ENCODE assay signal across 7 mouse cellular contexts in genomic region chr7:28268042-28268531, GRCm38 (mm10). TPM values are rescaled to one million over a fixed set of nuclear protein-coding genes. Genes with fewer than 3 reads are reported as not detected.
DNase-seq lines count a peak whose midpoint lies in the region; ATAC-seq lines count a peak whose summit lies in the region.

No protein-coding gene starts in this region.

- ATAC-seq in inflammation-experienced regulatory T-cells, adult 6 months = peak; percentile 38
- peak; percentile 37; the same call in 1 of the 2 replicates for ATAC-seq in megakaryocyte progenitor cell, adult 5-6 weeks (replicated peaks; ENCODE audit: poor library complexity)

- intact Hi-C loops in left cerebral cortex, postnatal 36 days (cut with DNase I) = loop anchor here (5.0 to 10.0 kb wide), 2 partner anchors 53 to 101 kb away; partner anchors contain the start of gene Fbl

- peak; percentile 80 for DNase-seq in ZHBTc4 (ENCODE audit: low read depth, low spot score)
- DNase-seq in cerebellum, postnatal 36 days = peak; percentile 57 to 69
- peak; percentile 30 for DNase-seq in gastrocnemius, postnatal 25 days
- DNase-seq in left cerebral cortex, postnatal 36 days (ENCODE audit: low spot score in 2 of 2) = peak; percentile 60 to 77
- DNase-seq in right cerebral cortex, postnatal 4 days = peak; percentile 49

RNA-seq across cellular contexts. Expression of gene Eid2, which starts 0.4 kb away (rescaled TPM):
- total RNA-seq in gastrocnemius, postnatal 25 days (2021) = 1 to 10 TPM; 5.0 to 5.2 TPM
- polyA plus RNA-seq in inflammation-experienced regulatory T-cells, adult 6 months (2017; shearing (Covaris generic)) = under 1 TPM; 0.25 to 0.84 (median 0.81) TPM
- 10 to 100 TPM; 59.9 to 66.6 TPM for total RNA-seq in left cerebral cortex, postnatal 36 days (2021)
- total RNA-seq in megakaryocyte progenitor cell, adult 5-6 weeks (2015) = 1.9 and 2.9 TPM in 2 replicates
- total RNA-seq in megakaryocyte progenitor cell, adult 5-6 weeks (2017) = 3.5 TPM in 2 replicates

RNA-seq across cellular contexts. Expression of gene Eid2b, which starts 9.5 kb away (rescaled TPM):
- total RNA-seq in gastrocnemius, postnatal 25 days (2021) = 1 to 10 TPM; 4.0 to 4.8 TPM
- 1 to 10 TPM in 1 of 3 experiments, under 1 TPM in 2; 0.34 to 1.7 (median 0.44) TPM for polyA plus RNA-seq in inflammation-experienced regulatory T-cells, adult 6 months (2017; shearing (Covaris generic))
- 10 to 100 TPM; 33.3 to 37.8 TPM for total RNA-seq in left cerebral cortex, postnatal 36 days (2021)
- 3.6 and 4.5 TPM in 2 replicates for total RNA-seq in megakaryocyte progenitor cell, adult 5-6 weeks (2015)
- 1.6 and 2.7 TPM in 2 replicates for total RNA-seq in megakaryocyte progenitor cell, adult 5-6 weeks (2017)

RNA-seq across cellular contexts. Expression of gene Selenov, which starts 22.9 kb away (rescaled TPM):
- not detected for total RNA-seq in gastrocnemius, postnatal 25 days (2021)
- polyA plus RNA-seq in inflammation-experienced regulatory T-cells, adult 6 months (2017; shearing (Covaris generic)) = not detected
- total RNA-seq in left cerebral cortex, postnatal 36 days (2021) = under 1 TPM; 0.43 to 0.44 TPM
- not detected in 2 replicates for total RNA-seq in megakaryocyte progenitor cell, adult 5-6 weeks (2015)
- not detected in 2 replicates for total RNA-seq in megakaryocyte progenitor cell, adult 5-6 weeks (2017)

RNA-seq across cellular contexts. Expression of gene Dll3, which starts 34.0 kb away (rescaled TPM):
- total RNA-seq in gastrocnemius, postnatal 25 days (2021) = not detected
- not detected for polyA plus RNA-seq in inflammation-experienced regulatory T-cells, adult 6 months (2017; shearing (Covaris generic))
- total RNA-seq in left cerebral cortex, postnatal 36 days (2021) = 1 to 10 TPM; 1.4 to 1.8 TPM
- total RNA-seq in megakaryocyte progenitor cell, adult 5-6 weeks (2015) = not detected in 2 replicates
- total RNA-seq in megakaryocyte progenitor cell, adult 5-6 weeks (2017) = 0.25 and 0.34 TPM in 2 replicates

RNA-seq across cellular contexts. Expression of gene Timm50, which starts 43.8 kb away (rescaled TPM):
- total RNA-seq in gastrocnemius, postnatal 25 days (2021) = 10 to 100 TPM; 41.8 to 43.9 TPM
- 10 to 100 TPM; 27.6 to 39.1 (median 36.4) TPM for polyA plus RNA-seq in inflammation-experienced regulatory T-cells, adult 6 months (2017; shearing (Covaris generic))
- 10 to 100 TPM; 44.1 to 46.3 TPM for total RNA-seq in left cerebral cortex, postnatal 36 days (2021)
- total RNA-seq in megakaryocyte progenitor cell, adult 5-6 weeks (2015) = 41.2 and 45.2 TPM in 2 replicates
- total RNA-seq in megakaryocyte progenitor cell, adult 5-6 weeks (2017) = 37.6 and 51.9 TPM in 2 replicates

Comparison
In these comparisons a context has a peak if more than half of its experiments do, and no peak if none do; other contexts are left out.
1. Peak in every context shown above with its lines: DNase-seq and ATAC-seq.
2. DNase-seq: peak in every context shown above with its lines; median percentile 80 in ZHBTc4; 68 in left cerebral cortex, postnatal 36 days; 63 in cerebellum, postnatal 36 days; 49 in right cerebral cortex, postnatal 4 days; 30 in gastrocnemius, postnatal 25 days.
3. RNA of gene Eid2, which starts 0.4 kb away (total RNA-seq): 59.9 to 66.6 TPM in left cerebral cortex, postnatal 36 days; 5.0 to 5.2 TPM in gastrocnemius, postnatal 25 days and 1.9 to 3.5 TPM in megakaryocyte progenitor cell, adult 5-6 weeks; every median in the first group is over 4 times any median in the second.
4. RNA of gene Eid2b, which starts 9.5 kb away (total RNA-seq): 33.3 to 37.8 TPM in left cerebral cortex, postnatal 36 days; 4.0 to 4.8 TPM in gastrocnemius, postnatal 25 days and 1.6 to 4.5 TPM in megakaryocyte progenitor cell, adult 5-6 weeks; every median in the first group is over 4 times any median in the second.